Mouse (Mus musculus): Measurements from ENCODE around the gene Pet2. TPM values are rescaled to one million over a fixed set of nuclear protein-coding genes. Genes with fewer than 3 reads are reported as not detected.

Pet2 gene
- not detected in 2 replicates for total RNA-seq (2012; rRNA removed)
- not detected in 2 replicates for total RNA-seq (2014; rRNA removed)
- polyA plus RNA-seq (2012; ENCODE audit: insufficient read length, low read depth): not detected in 2 replicates

GRCm38 (mm10) chrX:89409589-89409988 lies at the start of gene Pet2:
Gene Pet2, minus strand, starts transcription at chrX:89409689.
- no peak for DNase-seq (ENCODE audit: extremely low read depth)
- Histone ChIP-seq H3K36me3 (replicated peaks in 1 of 2; ENCODE audit: control insufficient read depth in 1 of 2, insufficient read depth in 1 of 2, low read length in 1 of 2) (no peaks in the 10 kb centered on the region), H3K9ac (ENCODE audit: insufficient read depth, low read depth) (no peak within 1 kb of the TSS), H3K79me2 (replicated peaks; ENCODE audit: control insufficient read depth, extremely low read depth, insufficient read depth, poor library complexity, severe bottlenecking) (no peaks in the 10 kb centered on the region), H3K27me3 (replicated peaks) (no peaks in the 10 kb centered on the region), H3K4me3 (replicated peaks in 1 of 3; ENCODE audit: low read depth in 2 of 3, low read length in 2 of 3, poor library complexity in 1 of 3) (no peak within 1 kb of the TSS), H3K4me2 (ENCODE audit: insufficient read depth, low read depth, poor library complexity, severe bottlenecking) (no peak within 1 kb of the TSS), H3K27ac (ENCODE audit: insufficient read depth, low read depth) (no peak within 1 kb of the TSS), H3K9me3 (replicated peaks; ENCODE audit: low read length) (peaks cover 7% of the 10 kb centered on the region), H3K4me1 (ENCODE audit: control insufficient read depth in 1 of 2, insufficient read depth in 2 of 2) (no peaks in the 10 kb centered on the region)
- in situ Hi-C loops (cut with MboI; ENCODE audit: low pct_ligation_motif_present, low pct_unique_long_range_greater_than_20kb, low sequenced_read_pairs) (no loop called here), dilution Hi-C loops (cut with MboI; ENCODE audit: extremely low pct_ligation_motif_present, extremely low pct_unique_long_range_greater_than_20kb, low sequenced_read_pairs) (no loop called here)
- no peak for TF ChIP-seq UBTF (IDR thresholded peaks at IDR 0.05; ENCODE audit: low read depth, low read length)
- no peak for TF ChIP-seq SMC3 (IDR thresholded peaks at IDR 0.05; ENCODE audit: low read depth, low read length)
- no peak for TF ChIP-seq GABPA (IDR thresholded peaks at IDR 0.05; ENCODE audit: insufficient replicate concordance, low read depth, low read length)
- no peak for TF ChIP-seq MAX (IDR thresholded peaks at IDR 0.05; ENCODE audit: low read length)
- TF ChIP-seq MAZ (IDR thresholded peaks at IDR 0.05; ENCODE audit: low read depth, low read length): no peak
- TF ChIP-seq NELFE (IDR thresholded peaks at IDR 0.05; ENCODE audit: low read depth, low read length): no peak
- TF ChIP-seq USF1 (IDR thresholded peaks at IDR 0.05; ENCODE audit: low read depth, low read length): no peak

All from CH12.LX (cell line).